Mouse (Mus musculus): ENCODE measurements around the gene St5.

DNA sequence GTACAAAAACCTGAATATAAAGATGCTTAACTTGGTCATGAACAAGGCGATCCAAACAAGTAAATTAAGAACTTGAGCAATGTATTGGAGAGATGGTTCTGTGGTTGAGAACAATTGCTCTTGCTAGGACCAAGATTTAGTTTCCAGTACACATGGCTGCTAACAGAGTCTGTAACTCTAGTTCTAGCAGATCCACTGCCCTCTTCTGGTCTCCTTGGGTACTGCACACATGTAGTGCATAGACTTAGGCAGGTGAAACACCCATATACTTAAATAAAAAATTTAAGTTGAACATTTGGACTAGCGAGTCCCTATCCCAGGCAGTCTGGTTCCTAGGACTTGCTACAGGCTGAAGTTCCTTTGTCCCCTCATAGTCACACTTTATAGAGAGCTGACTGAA lies 19.2 kb upstream of the St5 start:
- TF ChIP-seq CTCF (IDR thresholded peaks at IDR 0.05; ENCODE audit: insufficient read depth, low read length) (no peak), POLR2A (IDR thresholded peaks at IDR 0.05; ENCODE audit: borderline replicate concordance, extremely low read depth, low read depth, low read length) (no peak)
